Mouse (Mus musculus) heart, embryonic 12.5 days (tissue): Measurements from ENCODE around the gene Ctps. TPM values are rescaled to one million over a fixed set of nuclear protein-coding genes. Genes with fewer than 3 reads are reported as not detected.

ENCODE experiments used
- ATAC-seq: fragments of 200-750 bp; cut with Nextera tagmentation; 2 replicates; pipeline ENCODE4 v1.8.0; 2017; ENCODE audit warnings: moderate TSS enrichment, moderate library complexity; ENCODE audit not compliant: insufficient number of reproducible peaks, low FRiP score
- H3K27ac ChIP-seq: fragments of 300-500 bp; sonication (generic); 2 replicates; pipeline ENCODE4 v1.5.1; 2016; ENCODE audit warnings: mild to moderate bottlenecking, moderate library complexity; ENCODE audit not compliant: poor library complexity, severe bottlenecking
- H3K27me3 ChIP-seq: fragments of 300-500 bp; sonication (generic); replicated peaks from 2 replicates; pipeline ENCODE4 v1.6.1; 2016; ENCODE audit warnings: mild to moderate bottlenecking, moderate library complexity
- H3K36me3 ChIP-seq: fragments of 300-500 bp; sonication (generic); 2 replicates; pipeline ENCODE4 v1.6.1; 2016; ENCODE audit warnings: mild to moderate bottlenecking, moderate library complexity
- H3K4me1 ChIP-seq: fragments of 300-500 bp; sonication (generic); replicated peaks from 2 replicates; pipeline ENCODE4 v1.6.1; 2016; ENCODE audit warnings: mild to moderate bottlenecking
- H3K4me2 ChIP-seq: fragments of 300-500 bp; sonication (generic); 2 replicates; pipeline ENCODE4 v1.6.1; 2016; ENCODE audit warnings: mild to moderate bottlenecking, moderate library complexity
- H3K4me3 ChIP-seq: fragments of 300-500 bp; sonication (generic); 2 replicates; pipeline ENCODE4 v1.5.1; 2016; ENCODE audit warnings: mild to moderate bottlenecking
- H3K9ac ChIP-seq: fragments of 300-500 bp; sonication (generic); 2 replicates; pipeline ENCODE4 v1.6.1; 2016; ENCODE audit warnings: mild to moderate bottlenecking, moderate library complexity
- H3K9me3 ChIP-seq: fragments of 300-500 bp; sonication (generic); replicated peaks from 2 replicates; pipeline ENCODE4 v1.6.1; 2016; ENCODE audit warnings: mild to moderate bottlenecking, moderate library complexity
- WGBS: fragments of 180-500 bp; shearing (Covaris S2); methylation state at CpG from one replicate; pipeline ENCODE4 v1.1.7; 2016; 5-methylcytosine and 5-hydroxymethylcytosine counted together
- polyA plus RNA-seq: library from polyadenylated mRNA; unstranded; fragments of >200 nt; fragmentation: Nextera tagmentation; extraction: Ambion mirVana; gene quantifications from 2 replicates; pipeline ENCODE4 v1.2.1, GENCODE M21; 2016

The Ctps gene
- polyA plus RNA-seq = 119 and 122 TPM in 2 replicates

- no peaks in the 10 kb centered on the region for H3K9me3 ChIP-seq
- WGBS = under 1% methylated on average over 96 of the region's 97 CpGs
- ATAC-seq = peak; percentile 97
- H3K27me3 ChIP-seq = no peaks in the 10 kb centered on the region
- peak within 1 kb of the TSS; percentile 96 for H3K9ac ChIP-seq
- peak within 1 kb of the TSS; percentile 97 for H3K27ac ChIP-seq
- H3K4me2 ChIP-seq = peak within 1 kb of the TSS; percentile 78
- H3K4me3 ChIP-seq = peak within 1 kb of the TSS; percentile 89
- peaks cover 29% of the 10 kb centered on the region for H3K4me1 ChIP-seq
- H3K36me3 ChIP-seq = peaks cover 9% of the 10 kb centered on the region
Observed at GRCm38 (mm10) chr4:120569486-120570437, at the start of gene Ctps. Gene Ctps (minus strand): TSS chr4:120570276.

- no peaks in the 10 kb centered on the region for H3K27me3 ChIP-seq
- peak overlapping the region; percentile 98 for H3K27ac ChIP-seq
- H3K4me3 ChIP-seq = no peak overlapping the region
- no peaks in the 10 kb centered on the region for H3K36me3 ChIP-seq
- H3K4me2 ChIP-seq = no peak overlapping the region
- H3K4me1 ChIP-seq = peaks cover 40% of the 10 kb centered on the region
- ATAC-seq = no peak
- 60% methylated on average over 13 of the region's 13 CpGs for WGBS
- H3K9ac ChIP-seq = peak overlapping the region; percentile 39; the same call in 1 of the 2 replicates
- no peaks in the 10 kb centered on the region for H3K9me3 ChIP-seq
Observed at GRCm38 (mm10) chr4:120616199-120617025, 46.3 kb upstream of the Ctps start.

GRCm38 (mm10) chr4:120615528-120616081 is 45.5 kb upstream of the Ctps start:
- ATAC-seq = peak; percentile 51
- Histone ChIP-seq H3K4me3 (no peak overlapping the region), H3K9me3 (no peaks in the 10 kb centered on the region), H3K4me1 (peaks cover 46% of the 10 kb centered on the region), H3K9ac (peak overlapping the region; percentile 57), H3K36me3 (no peaks in the 10 kb centered on the region), H3K4me2 (peak overlapping the region; percentile 27), H3K27me3 (no peaks in the 10 kb centered on the region), H3K27ac (peak overlapping the region; percentile 98)
- 26% methylated on average over 10 of the region's 10 CpGs for WGBS

- Histone ChIP-seq H3K4me1 (peaks cover 56% of the 10 kb centered on the region), H3K27ac (peak overlapping the region; percentile 98), H3K27me3 (no peaks in the 10 kb centered on the region), H3K4me2 (no peak overlapping the region), H3K4me3 (no peak overlapping the region), H3K9ac (peak overlapping the region; percentile 46; the same call in 1 of the 2 replicates), H3K9me3 (no peaks in the 10 kb centered on the region), H3K36me3 (no peaks in the 10 kb centered on the region)
- no peak for ATAC-seq
- 71% methylated on average over 9 of the region's 9 CpGs for WGBS
Observed at GRCm38 (mm10) chr4:120614644-120615043, 44.6 kb upstream of the Ctps start.

GRCm38 (mm10) chr4:120613691-120614329 is 43.7 kb upstream of the Ctps start:
- Histone ChIP-seq H3K9me3 (no peaks in the 10 kb centered on the region), H3K27ac (peak overlapping the region; percentile 98), H3K36me3 (no peaks in the 10 kb centered on the region), H3K27me3 (no peaks in the 10 kb centered on the region), H3K4me3 (peak overlapping the region; percentile 36), H3K9ac (peak overlapping the region; percentile 68), H3K4me1 (peaks cover 60% of the 10 kb centered on the region), H3K4me2 (peak overlapping the region; percentile 59)
- WGBS = 35% methylated on average over 8 of the region's 8 CpGs
- ATAC-seq = peak; percentile 70

GRCm38 (mm10) chr4:120612304-120613080 is 42.4 kb upstream of the Ctps start:
- Histone ChIP-seq H3K4me1 (peaks cover 60% of the 10 kb centered on the region), H3K27ac (peak overlapping the region; percentile 97), H3K4me2 (peak overlapping the region; percentile 44), H3K36me3 (no peaks in the 10 kb centered on the region), H3K4me3 (peak overlapping the region; percentile 17), H3K27me3 (no peaks in the 10 kb centered on the region), H3K9me3 (no peaks in the 10 kb centered on the region), H3K9ac (peak overlapping the region; percentile 57)
- 19% methylated on average over 9 of the region's 9 CpGs for WGBS
- peak; percentile 30 for ATAC-seq

GRCm38 (mm10) chr4:120611005-120611404 is 40.9 kb upstream of the Ctps start:
- no peak for ATAC-seq
- Histone ChIP-seq H3K9ac (no peak overlapping the region), H3K36me3 (no peaks in the 10 kb centered on the region), H3K4me3 (no peak overlapping the region), H3K9me3 (no peaks in the 10 kb centered on the region), H3K27ac (peak overlapping the region; percentile 54; the same call in 1 of the 2 replicates), H3K4me2 (no peak overlapping the region), H3K27me3 (no peaks in the 10 kb centered on the region), H3K4me1 (peaks cover 51% of the 10 kb centered on the region)
- 94% methylated on average over 3 of the region's 3 CpGs for WGBS

GRCm38 (mm10) chr4:120606941-120607340 is 36.9 kb upstream of the Ctps start:
- Histone ChIP-seq H3K9me3 (no peaks in the 10 kb centered on the region), H3K36me3 (no peaks in the 10 kb centered on the region), H3K27ac (no peak overlapping the region), H3K9ac (no peak overlapping the region), H3K27me3 (no peaks in the 10 kb centered on the region), H3K4me1 (peaks cover 24% of the 10 kb centered on the region), H3K4me3 (no peak overlapping the region), H3K4me2 (no peak overlapping the region)
- WGBS = 56% methylated on average over 2 of the region's 3 CpGs
- ATAC-seq = no peak

GRCm38 (mm10) chr4:120602669-120603068 is 32.6 kb upstream of the Ctps start:
- H3K27ac ChIP-seq = no peak overlapping the region
- H3K36me3 ChIP-seq = no peaks in the 10 kb centered on the region
- H3K27me3 ChIP-seq = no peaks in the 10 kb centered on the region
- no peaks in the 10 kb centered on the region for H3K9me3 ChIP-seq
- H3K4me3 ChIP-seq = no peak overlapping the region
- ATAC-seq = no peak
- H3K4me2 ChIP-seq = no peak overlapping the region
- 68% methylated on average over 3 of the region's 3 CpGs for WGBS
- peaks cover 5% of the 10 kb centered on the region for H3K4me1 ChIP-seq
- no peak overlapping the region for H3K9ac ChIP-seq

GRCm38 (mm10) chr4:120601774-120602173 is 31.7 kb upstream of the Ctps start:
- H3K4me1 ChIP-seq = peaks cover 5% of the 10 kb centered on the region
- no peak overlapping the region for H3K4me2 ChIP-seq
- no peaks in the 10 kb centered on the region for H3K9me3 ChIP-seq
- 88% methylated on average over 1 of the region's 1 CpGs for WGBS
- no peaks in the 10 kb centered on the region for H3K36me3 ChIP-seq
- ATAC-seq = no peak
- no peak overlapping the region for H3K27ac ChIP-seq
- H3K27me3 ChIP-seq = no peaks in the 10 kb centered on the region
- H3K9ac ChIP-seq = no peak overlapping the region
- H3K4me3 ChIP-seq = no peak overlapping the region
